Mouse (Mus musculus): ENCODE data around the gene Hamp. TPM values are rescaled to one million over a fixed set of nuclear protein-coding genes. Genes with fewer than 3 reads are reported as not detected.

The Hamp gene
- not detected for total RNA-seq (2018; cell fraction: chromatin; rRNA removed)
- total RNA-seq (2018; cell fraction: cytosol; rRNA removed): 1 to 10 TPM in 1 of 26 experiments, under 1 TPM in 1, not detected in 24; 0.61 to 2.6 TPM
- 1 to 10 TPM in 1 of 26 experiments, not detected in 25; 2.6 TPM for total RNA-seq (2018; cell fraction: nucleus; rRNA removed)
- polyA plus RNA-seq (2018): not detected in 3 replicates

GRCm38 (mm10) chr7:30943909-30944635, at the start of gene Hamp:
Hamp (minus strand) TSS chr7:30944032.
- no peak within 1 kb of the TSS for H3K27ac ChIP-seq
- no peak within 1 kb of the TSS for H3K4me3 ChIP-seq (ENCODE audit: inconsistent target)
- 76% methylated on average over 8 of the region's 9 CpGs for WGBS (ENCODE audit: missing documents)
- H3K36me3 ChIP-seq (ENCODE audit: inconsistent target): peaks cover 7% of the 10 kb centered on the region
- peaks cover 1% of the 10 kb centered on the region; the same call in 1 of the 2 replicates for H3K79me2 ChIP-seq (ENCODE audit: inconsistent target)

GRCm38 (mm10) chr7:30992148-30992547, 48.3 kb upstream of the Hamp start:
- WGBS (ENCODE audit: missing documents): 57% methylated on average over 5 of the region's 5 CpGs
- H3K79me2 ChIP-seq (ENCODE audit: inconsistent target): no peaks in the 10 kb centered on the region
- H3K36me3 ChIP-seq (ENCODE audit: inconsistent target): no peaks in the 10 kb centered on the region
- H3K4me3 ChIP-seq (ENCODE audit: inconsistent target): no peak overlapping the region
- no peak overlapping the region for H3K27ac ChIP-seq

GRCm38 (mm10) chr7:30988519-30989162, 44.8 kb upstream of the Hamp start:
- H3K4me3 ChIP-seq (ENCODE audit: inconsistent target): no peak overlapping the region
- H3K27ac ChIP-seq: no peak overlapping the region
- no peaks in the 10 kb centered on the region for H3K36me3 ChIP-seq (ENCODE audit: inconsistent target)
- WGBS (ENCODE audit: missing documents): 95% methylated on average over 4 of the region's 4 CpGs
- no peaks in the 10 kb centered on the region for H3K79me2 ChIP-seq (ENCODE audit: inconsistent target)

- Histone ChIP-seq H3K36me3 (ENCODE audit: inconsistent target) (no peaks in the 10 kb centered on the region), H3K4me3 (ENCODE audit: inconsistent target) (no peak overlapping the region), H3K79me2 (ENCODE audit: inconsistent target) (no peaks in the 10 kb centered on the region), H3K27ac (no peak overlapping the region)
- 98% methylated on average over 9 of the region's 9 CpGs for WGBS (ENCODE audit: missing documents)
These were observed 41.5 kb upstream of the Hamp start for GRCm38 (mm10) chr7:30985357-30985756.

GRCm38 (mm10) chr7:30981703-30982102, 37.9 kb upstream of the Hamp start:
- no peaks in the 10 kb centered on the region for H3K36me3 ChIP-seq (ENCODE audit: inconsistent target)
- no peak overlapping the region for H3K27ac ChIP-seq
- no peaks in the 10 kb centered on the region for H3K79me2 ChIP-seq (ENCODE audit: inconsistent target)
- 94% methylated on average over 4 of the region's 4 CpGs for WGBS (ENCODE audit: missing documents)
- no peak overlapping the region for H3K4me3 ChIP-seq (ENCODE audit: inconsistent target)

- no peaks in the 10 kb centered on the region for H3K36me3 ChIP-seq (ENCODE audit: inconsistent target)
- under 1% methylated on average over 37 of the region's 37 CpGs for WGBS (ENCODE audit: missing documents)
These were observed 29.9 kb upstream of the Hamp start, which contains the start of gene Fam187b for GRCm38 (mm10) chr7:30973501-30974289. Fam187b (plus strand) TSS chr7:30973790.

GRCm38 (mm10) chr7:30973251-30973500, 29.3 kb upstream of the Hamp start, which contains the start of gene Lsr:
Lsr (minus strand) TSS chr7:30973464.
- Histone ChIP-seq H3K4me3 (ENCODE audit: inconsistent target) (peak within 1 kb of the TSS; percentile 35), H3K27ac (peak within 1 kb of the TSS; percentile 41), H3K79me2 (ENCODE audit: inconsistent target) (no peaks in the 10 kb centered on the region), H3K36me3 (ENCODE audit: inconsistent target) (no peaks in the 10 kb centered on the region)
- 7% methylated on average over 19 of the region's 19 CpGs for WGBS (ENCODE audit: missing documents)

More at GRCm38 (mm10) chr7:30973501-30974289, 29.9 kb upstream of the Hamp start, which contains the start of gene Fam187b:
- peak within 1 kb of the TSS; percentile 41 for H3K27ac ChIP-seq
- no peaks in the 10 kb centered on the region for H3K79me2 ChIP-seq (ENCODE audit: inconsistent target)
- peak within 1 kb of the TSS; percentile 35 for H3K4me3 ChIP-seq (ENCODE audit: inconsistent target)

- Histone ChIP-seq H3K27ac (no peak overlapping the region), H3K36me3 (ENCODE audit: inconsistent target) (no peaks in the 10 kb centered on the region), H3K4me3 (ENCODE audit: inconsistent target) (no peak overlapping the region), H3K79me2 (ENCODE audit: inconsistent target) (no peaks in the 10 kb centered on the region)
- WGBS (ENCODE audit: missing documents): 22% methylated on average over 41 of the region's 41 CpGs
These were observed 28.8 kb upstream of the Hamp start for GRCm38 (mm10) chr7:30972426-30973250.

GRCm38 (mm10) chr7:30971901-30972300, 28.1 kb upstream of the Hamp start:
- Histone ChIP-seq H3K27ac (no peak overlapping the region), H3K4me3 (ENCODE audit: inconsistent target) (no peak overlapping the region), H3K36me3 (ENCODE audit: inconsistent target) (no peaks in the 10 kb centered on the region), H3K79me2 (ENCODE audit: inconsistent target) (no peaks in the 10 kb centered on the region)
- WGBS (ENCODE audit: missing documents): 93% methylated on average over 15 of the region's 15 CpGs

- no peak overlapping the region for H3K27ac ChIP-seq
- H3K36me3 ChIP-seq (ENCODE audit: inconsistent target): no peaks in the 10 kb centered on the region
- no peaks in the 10 kb centered on the region for H3K79me2 ChIP-seq (ENCODE audit: inconsistent target)
- 95% methylated on average over 4 of the region's 4 CpGs for WGBS (ENCODE audit: missing documents)
- H3K4me3 ChIP-seq (ENCODE audit: inconsistent target): no peak overlapping the region
These were observed 25.3 kb upstream of the Hamp start for GRCm38 (mm10) chr7:30969174-30969573.

GRCm38 (mm10) chr7:30968611-30969010, 24.8 kb upstream of the Hamp start:
- no peaks in the 10 kb centered on the region for H3K79me2 ChIP-seq (ENCODE audit: inconsistent target)
- 92% methylated on average over 8 of the region's 8 CpGs for WGBS (ENCODE audit: missing documents)
- H3K27ac ChIP-seq: no peak overlapping the region
- H3K4me3 ChIP-seq (ENCODE audit: inconsistent target): no peak overlapping the region
- H3K36me3 ChIP-seq (ENCODE audit: inconsistent target): no peaks in the 10 kb centered on the region

GRCm38 (mm10) chr7:30966657-30967056, 22.8 kb upstream of the Hamp start:
- Histone ChIP-seq H3K36me3 (ENCODE audit: inconsistent target) (no peaks in the 10 kb centered on the region), H3K4me3 (ENCODE audit: inconsistent target) (no peak overlapping the region), H3K27ac (no peak overlapping the region), H3K79me2 (ENCODE audit: inconsistent target) (no peaks in the 10 kb centered on the region)
- WGBS (ENCODE audit: missing documents): 43% methylated on average over 3 of the region's 3 CpGs

GRCm38 (mm10) chr7:30965677-30966076, 21.8 kb upstream of the Hamp start:
- Histone ChIP-seq H3K79me2 (ENCODE audit: inconsistent target) (no peaks in the 10 kb centered on the region), H3K36me3 (ENCODE audit: inconsistent target) (no peaks in the 10 kb centered on the region), H3K4me3 (ENCODE audit: inconsistent target) (no peak overlapping the region), H3K27ac (no peak overlapping the region)
- WGBS (ENCODE audit: missing documents): 98% methylated on average over 14 of the region's 14 CpGs

- H3K79me2 ChIP-seq (ENCODE audit: inconsistent target): no peaks in the 10 kb centered on the region
- 92% methylated on average over 7 of the region's 7 CpGs for WGBS (ENCODE audit: missing documents)
- no peak overlapping the region for H3K27ac ChIP-seq
- H3K36me3 ChIP-seq (ENCODE audit: inconsistent target): no peaks in the 10 kb centered on the region
- no peak overlapping the region for H3K4me3 ChIP-seq (ENCODE audit: inconsistent target)
These were observed 20.5 kb upstream of the Hamp start for GRCm38 (mm10) chr7:30964366-30964765.
